Mouse (Mus musculus): ENCODE results near the gene Spns3. TPM values are rescaled to one million over a fixed set of nuclear protein-coding genes. Genes with fewer than 3 reads are reported as not detected.
A peak's percentile ranks its signal among the peaks of the same experiment; 100 is the strongest.
"Not testable (repeated sequence)": the region's sequence is repeated elsewhere in the genome, so short reads cannot be mapped to it uniquely, and the experiment has no call there.

Spns3 gene
- polyA plus RNA-seq, 1 experiment from 2014 or later, result 0.95 TPM

- Histone ChIP-seq H3K4me2 (replicated peaks) (no peak overlapping the region), H3K27ac (replicated peaks) (no peak overlapping the region), H3K36me3 (no peaks in the 10 kb centered on the region), H3K4me3 (replicated peaks) (no peak overlapping the region), H3K4me1 (no peaks in the 10 kb centered on the region), H3K27me3 (no peaks in the 10 kb centered on the region), H3K9me3 (replicated peaks) (no peaks in the 10 kb centered on the region), H3K9ac (no peak overlapping the region)
- WGBS, result 92% methylated on average over 4 of the region's 4 CpGs
- ATAC-seq (ENCODE audit: insufficient number of reproducible peaks, low FRiP score, low TSS enrichment, low read depth), result no peak
These were observed 6.2 kb upstream of the Spns3 start for GRCm38 (mm10) chr11:72556470-72556869.

- 46% methylated on average over 7 of the region's 7 CpGs for WGBS
- no peaks in the 10 kb centered on the region for H3K9me3 ChIP-seq (replicated peaks)
- H3K4me3 ChIP-seq (replicated peaks), result no peak overlapping the region
- H3K9ac ChIP-seq, result no peak overlapping the region
- no peak for ATAC-seq (ENCODE audit: insufficient number of reproducible peaks, low FRiP score, low TSS enrichment, low read depth)
- H3K36me3 ChIP-seq, result no peaks in the 10 kb centered on the region
- H3K27me3 ChIP-seq, result no peaks in the 10 kb centered on the region
- H3K4me1 ChIP-seq, result no peaks in the 10 kb centered on the region
- no peak overlapping the region for H3K4me2 ChIP-seq (replicated peaks)
- H3K27ac ChIP-seq (replicated peaks), result no peak overlapping the region
These were observed 1.3 kb upstream of the Spns3 start for GRCm38 (mm10) chr11:72551531-72552105.

- Histone ChIP-seq H3K36me3 (no peaks in the 10 kb centered on the region), H3K27me3 (no peaks in the 10 kb centered on the region), H3K27ac (replicated peaks) (no peak overlapping the region), H3K9me3 (replicated peaks) (no peaks in the 10 kb centered on the region), H3K4me2 (replicated peaks) (no peak overlapping the region), H3K4me3 (replicated peaks) (no peak overlapping the region), H3K4me1 (no peaks in the 10 kb centered on the region), H3K9ac (no peak overlapping the region)
- WGBS, result 61% methylated on average over 3 of the region's 3 CpGs
- no peak for ATAC-seq (ENCODE audit: insufficient number of reproducible peaks, low FRiP score, low TSS enrichment, low read depth)
These were observed 3.1 kb downstream of the Spns3 start for GRCm38 (mm10) chr11:72547181-72547580.

- H3K4me2 ChIP-seq (replicated peaks), result no peak overlapping the region
- no peaks in the 10 kb centered on the region for H3K4me1 ChIP-seq
- H3K4me3 ChIP-seq (replicated peaks), result no peak overlapping the region
- H3K9me3 ChIP-seq (replicated peaks), result no peaks in the 10 kb centered on the region
- H3K9ac ChIP-seq, result no peak overlapping the region
- no peak overlapping the region for H3K27ac ChIP-seq (replicated peaks)
- no peaks in the 10 kb centered on the region for H3K27me3 ChIP-seq
- WGBS, result 71% methylated on average over 7 of the region's 7 CpGs
- H3K36me3 ChIP-seq, result no peaks in the 10 kb centered on the region
- ATAC-seq (ENCODE audit: insufficient number of reproducible peaks, low FRiP score, low TSS enrichment, low read depth), result no peak
These were observed 5.6 kb downstream of the Spns3 start for GRCm38 (mm10) chr11:72544716-72545115.

GRCm38 (mm10) chr11:72543692-72544091, 6.6 kb downstream of the Spns3 start:
- not testable (repeated sequence) for H3K4me2 ChIP-seq (replicated peaks); H3K9ac ChIP-seq; H3K27ac ChIP-seq (replicated peaks); H3K4me1 ChIP-seq; H3K9me3 ChIP-seq (replicated peaks); H3K27me3 ChIP-seq; ATAC-seq (ENCODE audit: insufficient number of reproducible peaks, low FRiP score, low TSS enrichment, low read depth); H3K36me3 ChIP-seq; H3K4me3 ChIP-seq (replicated peaks)
- WGBS, result 93% methylated on average over 1 of the region's 1 CpGs

- Histone ChIP-seq H3K27me3 (no peaks in the 10 kb centered on the region), H3K27ac (replicated peaks) (no peak overlapping the region), H3K9me3 (replicated peaks) (no peaks in the 10 kb centered on the region), H3K4me2 (replicated peaks) (no peak overlapping the region), H3K36me3 (no peaks in the 10 kb centered on the region), H3K4me1 (no peaks in the 10 kb centered on the region), H3K9ac (no peak overlapping the region), H3K4me3 (replicated peaks) (no peak overlapping the region)
- no peak for ATAC-seq (ENCODE audit: insufficient number of reproducible peaks, low FRiP score, low TSS enrichment, low read depth)
- 95% methylated on average over 1 of the region's 1 CpGs for WGBS
These were observed 7.7 kb downstream of the Spns3 start for GRCm38 (mm10) chr11:72542586-72542985.

- Histone ChIP-seq H3K9me3 (replicated peaks) (no peaks in the 10 kb centered on the region), H3K4me2 (replicated peaks) (no peak overlapping the region), H3K4me1 (no peaks in the 10 kb centered on the region), H3K27me3 (no peaks in the 10 kb centered on the region), H3K9ac (no peak overlapping the region), H3K4me3 (replicated peaks) (no peak overlapping the region), H3K27ac (replicated peaks) (no peak overlapping the region), H3K36me3 (no peaks in the 10 kb centered on the region)
- no peak for ATAC-seq (ENCODE audit: insufficient number of reproducible peaks, low FRiP score, low TSS enrichment, low read depth)
- 58% methylated on average over 10 of the region's 10 CpGs for WGBS
These were observed 8.4 kb downstream of the Spns3 start for GRCm38 (mm10) chr11:72541928-72542327.

GRCm38 (mm10) chr11:72540437-72540836, 9.9 kb downstream of the Spns3 start:
- whole genome bisulfite sequencing, result 83% methylated on average over 6 of the region's 6 CpGs
- H3K4me1 ChIP-seq, result no peaks in the 10 kb centered on the region

GRCm38 (mm10) chr11:72538811-72539210, 11.5 kb downstream of the Spns3 start:
- H3K36me3 ChIP-seq, result no peaks in the 10 kb centered on the region
- H3K9me3 ChIP-seq (replicated peaks), result no peaks in the 10 kb centered on the region
- no peak for ATAC-seq (ENCODE audit: insufficient number of reproducible peaks, low FRiP score, low TSS enrichment, low read depth)
- H3K27ac ChIP-seq (replicated peaks), result no peak overlapping the region
- no peak overlapping the region for H3K4me2 ChIP-seq (replicated peaks)
- H3K27me3 ChIP-seq, result no peaks in the 10 kb centered on the region
- WGBS, result 90% methylated on average over 7 of the region's 7 CpGs
- no peaks in the 10 kb centered on the region for H3K4me1 ChIP-seq
- no peak overlapping the region for H3K4me3 ChIP-seq (replicated peaks)
- H3K9ac ChIP-seq, result no peak overlapping the region

More at GRCm38 (mm10) chr11:72540437-72540836, 9.9 kb downstream of the Spns3 start:
- Histone ChIP-seq H3K4me3 (replicated peaks) (no peak overlapping the region), H3K27me3 (no peaks in the 10 kb centered on the region), H3K36me3 (no peaks in the 10 kb centered on the region), H3K9ac (no peak overlapping the region), H3K4me2 (replicated peaks) (no peak overlapping the region), H3K9me3 (replicated peaks) (no peaks in the 10 kb centered on the region), H3K27ac (replicated peaks) (no peak overlapping the region)
- ATAC-seq (ENCODE audit: insufficient number of reproducible peaks, low FRiP score, low TSS enrichment, low read depth), result no peak

GRCm38 (mm10) chr11:72538037-72538755, 12.1 kb downstream of the Spns3 start:
- Histone ChIP-seq H3K4me2 (replicated peaks) (no peak overlapping the region), H3K36me3 (no peaks in the 10 kb centered on the region), H3K4me3 (replicated peaks) (no peak overlapping the region), H3K9me3 (replicated peaks) (no peaks in the 10 kb centered on the region), H3K4me1 (no peaks in the 10 kb centered on the region), H3K27ac (replicated peaks) (no peak overlapping the region), H3K9ac (no peak overlapping the region), H3K27me3 (no peaks in the 10 kb centered on the region)
- WGBS, result 45% methylated on average over 8 of the region's 8 CpGs
- 0 out of 2 replicates have a peak, but pooled peaks have one; percentile 32 for ATAC-seq (ENCODE audit: insufficient number of reproducible peaks, low FRiP score, low TSS enrichment, low read depth)

- Histone ChIP-seq H3K9me3 (replicated peaks) (no peaks in the 10 kb centered on the region), H3K27me3 (no peaks in the 10 kb centered on the region), H3K9ac (no peak overlapping the region), H3K27ac (replicated peaks) (no peak overlapping the region), H3K36me3 (no peaks in the 10 kb centered on the region), H3K4me2 (replicated peaks) (no peak overlapping the region), H3K4me1 (no peaks in the 10 kb centered on the region), H3K4me3 (replicated peaks) (no peak overlapping the region)
- 76% methylated on average over 2 of the region's 2 CpGs for WGBS
- no peak for ATAC-seq (ENCODE audit: insufficient number of reproducible peaks, low FRiP score, low TSS enrichment, low read depth)
These were observed 12.8 kb downstream of the Spns3 start for GRCm38 (mm10) chr11:72537503-72537902.

GRCm38 (mm10) chr11:72535519-72535918, 14.8 kb downstream of the Spns3 start:
- no peak overlapping the region for H3K4me3 ChIP-seq (replicated peaks)
- no peaks in the 10 kb centered on the region for H3K9me3 ChIP-seq (replicated peaks)
- 82% methylated on average over 3 of the region's 3 CpGs for WGBS
- no peaks in the 10 kb centered on the region for H3K27me3 ChIP-seq
- no peak overlapping the region for H3K9ac ChIP-seq
- no peaks in the 10 kb centered on the region for H3K4me1 ChIP-seq
- ATAC-seq (ENCODE audit: insufficient number of reproducible peaks, low FRiP score, low TSS enrichment, low read depth), result no peak
- H3K36me3 ChIP-seq, result no peaks in the 10 kb centered on the region
- no peak overlapping the region for H3K4me2 ChIP-seq (replicated peaks)
- no peak overlapping the region for H3K27ac ChIP-seq (replicated peaks)
